In the genomic region with DNA sequence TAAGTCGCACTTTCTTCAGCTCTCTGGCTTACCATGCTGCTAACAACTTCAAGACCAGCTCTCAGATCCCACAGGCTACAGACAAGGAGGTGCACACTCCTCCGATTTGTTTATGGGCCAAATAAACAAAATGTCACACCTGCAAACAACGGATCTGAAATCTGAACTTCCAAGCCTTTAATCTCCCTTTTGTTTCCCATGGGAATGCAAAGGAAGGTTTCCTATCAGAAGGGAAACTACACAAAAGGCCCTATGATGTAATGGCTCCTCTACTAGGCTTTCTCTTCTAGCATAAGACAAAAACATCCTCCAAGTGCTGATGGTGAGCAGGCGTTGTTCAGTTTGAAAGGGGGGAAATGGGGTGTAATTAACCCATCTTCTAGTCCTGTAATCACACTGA, we compare ENCODE assay signal across 18 mouse cellular contexts. TPM values are rescaled to one million over a fixed set of nuclear protein-coding genes. Genes with fewer than 3 reads are reported as not detected.
DNase-seq lines count a peak whose midpoint lies in the region; ATAC-seq and TF ChIP-seq lines count a peak whose summit lies in the region.
"Had no signal": no experiment of that assay in that cellular context is flagged by ENCODE, and none has a peak within 500 bp of the region (broad histone marks: within the 10 kb centered on the region; RNA-seq: fewer than 3 reads in every experiment).

No protein-coding gene starts in this region.

- peaks cover 82% of the 10 kb centered on the region for H3K4me1 ChIP-seq in heart, embryonic 10.5 days
- peaks cover 15% of the 10 kb centered on the region for H3K4me1 ChIP-seq in lung, embryonic 14.5 days (ENCODE audit: insufficient read depth)
- peaks cover 34% of the 10 kb centered on the region for H3K4me1 ChIP-seq in hindbrain, embryonic 10.5 days (replicated peaks)
- H3K4me1 ChIP-seq: megakaryocyte, embryonic 14.5 days had no signal

- H3K27ac ChIP-seq in heart, embryonic 10.5 days = peak overlapping the region; percentile 50
- no peak overlapping the region for H3K27ac ChIP-seq in lung, embryonic 14.5 days (ENCODE audit: low read depth)
- H3K27ac ChIP-seq in hindbrain, embryonic 10.5 days = no peak overlapping the region
- H3K27ac ChIP-seq: left cerebral cortex, adult 2 months; limb, embryonic 10.5 days; liver, embryonic 12.5 days; neural tube, embryonic 13.5 days had no signal

- TF ChIP-seq POLR2A in brain, embryonic 14.5 days (IDR thresholded peaks at IDR 0.05; ENCODE audit: borderline replicate concordance, extremely low read depth, insufficient read depth, insufficient read length, poor library complexity, severe bottlenecking) = no peak

- intact Hi-C loops in heart, postnatal 14 days (cut with DNase I) = loop anchor here (5.0 kb wide), 1 partner anchor 58 kb away; no protein-coding TSS in a partner anchor

- no peak for ATAC-seq in lung, embryonic 14.5 days (ENCODE audit: insufficient read depth)
- ATAC-seq: liver, embryonic 12.5 days had no signal

- no peaks in the 10 kb centered on the region for H3K36me3 ChIP-seq in heart, embryonic 10.5 days
- H3K36me3 ChIP-seq in lung, embryonic 14.5 days (ENCODE audit: insufficient read depth) = no peaks in the 10 kb centered on the region
- peaks cover 4% of the 10 kb centered on the region for H3K36me3 ChIP-seq in hindbrain, embryonic 10.5 days
- H3K36me3 ChIP-seq: liver, embryonic 12.5 days had no signal

- no peak overlapping the region for H3K9ac ChIP-seq in lung, embryonic 14.5 days
- H3K9ac ChIP-seq: liver, embryonic 12.5 days; neural tube, embryonic 13.5 days had no signal

- WGBS in heart, embryonic 10.5 days = 26% methylated on average over 4 of the region's 4 CpGs
- WGBS in lung, embryonic 14.5 days = 23% methylated on average over 4 of the region's 4 CpGs
- 35% methylated on average over 4 of the region's 4 CpGs for WGBS in hindbrain, embryonic 10.5 days

- no peak overlapping the region for H3K4me2 ChIP-seq in lung, embryonic 14.5 days
- H3K4me2 ChIP-seq: liver, embryonic 12.5 days had no signal

- no peaks in the 10 kb centered on the region for H3K27me3 ChIP-seq in heart, embryonic 10.5 days (ENCODE audit: insufficient read depth, poor library complexity, severe bottlenecking)
- no peaks in the 10 kb centered on the region for H3K27me3 ChIP-seq in lung, embryonic 14.5 days (ENCODE audit: insufficient read depth, low read length)
- H3K27me3 ChIP-seq in hindbrain, embryonic 10.5 days (ENCODE audit: insufficient read depth, poor library complexity, severe bottlenecking) = no peaks in the 10 kb centered on the region
- H3K27me3 ChIP-seq: neural tube, embryonic 13.5 days had no signal

- no peaks in the 10 kb centered on the region for H3K9me3 ChIP-seq in heart, embryonic 10.5 days
- H3K9me3 ChIP-seq in lung, embryonic 14.5 days (ENCODE audit: low read depth, low read length) = no peaks in the 10 kb centered on the region
- H3K9me3 ChIP-seq in hindbrain, embryonic 10.5 days = no peaks in the 10 kb centered on the region
- H3K9me3 ChIP-seq: limb, embryonic 10.5 days; liver, embryonic 12.5 days; megakaryocyte, embryonic 14.5 days; neural tube, embryonic 13.5 days had no signal

- no peak for TF ChIP-seq CTCF in lung, embryonic 14.5 days (IDR thresholded peaks at IDR 0.05; ENCODE audit: low read depth)
- no peak for TF ChIP-seq CTCF in brain, embryonic 14.5 days (IDR thresholded peaks at IDR 0.05; ENCODE audit: borderline replicate concordance, extremely low read depth, insufficient read depth, insufficient read length)

- no peak overlapping the region for H3K4me3 ChIP-seq in heart, embryonic 10.5 days
- no peak overlapping the region for H3K4me3 ChIP-seq in lung, embryonic 14.5 days (ENCODE audit: low read depth, low read length)
- no peak overlapping the region for H3K4me3 ChIP-seq in hindbrain, embryonic 10.5 days
- H3K4me3 ChIP-seq: left cerebral cortex, adult 2 months; limb, embryonic 10.5 days; liver, embryonic 12.5 days; megakaryocyte, embryonic 14.5 days; neural tube, embryonic 13.5 days had no signal

- DNase-seq in heart, embryonic 10.5 days (ENCODE audit: low spot score) = no peak
- DNase-seq in heart, postnatal 14 days = no peak
- DNase-seq in lung, embryonic 14.5 days = peak; percentile 23
- no peak for DNase-seq in lung, postnatal 14 days
- peak; percentile 52 for DNase-seq in brain, embryonic 14.5 days (ENCODE audit: low read depth)
- peak; percentile 29 for DNase-seq in naive thymus-derived CD4-positive, alpha-beta T cell, adult 2 months (ENCODE audit: low read depth)
- no peak for DNase-seq in hindbrain, embryonic 10.5 days (ENCODE audit: low spot score)
- DNase-seq: adrenal gland, postnatal 10 days; cerebellum, adult 11-12 months; cerebellum, postnatal 25 days; kidney, postnatal 14 days; lung, postnatal 10 days; right cerebral cortex, postnatal 14 days had no signal

RNA-seq across cellular contexts. Expression of gene Stk39, which starts 37.1 kb away (rescaled TPM):
- 45.2 and 51.3 TPM in 2 replicates for polyA plus RNA-seq in heart, embryonic 10.5 days (2016; fragmentation: Nextera tagmentation; extraction: Ambion mirVana)
- 100 to 1,000 TPM in 1 of 2 experiments, 10 to 100 TPM in 1; 95.6 to 106 TPM for total RNA-seq in heart, postnatal 14 days (2021)
- 27.6 and 28.0 TPM in 2 replicates for polyA plus RNA-seq in lung, embryonic 14.5 days (2014; fragmentation: Nextera tagmentation; extraction: Ambion mirVana)
- 19.5 and 27.7 TPM in 2 replicates for polyA plus RNA-seq in brain, embryonic 14.5 days (2012; rRNA removed)
- 34.8 and 37.3 TPM in 2 replicates for polyA plus RNA-seq in hindbrain, embryonic 10.5 days (2016; fragmentation: Nextera tagmentation; extraction: Ambion mirVana)

Comparison
In these comparisons a context has a peak if more than half of its experiments do, and no peak if none do; other contexts are left out.
1. DNase-seq: peak in lung, embryonic 14.5 days (single experiment), brain, embryonic 14.5 days (single experiment) and naive thymus-derived CD4-positive, alpha-beta T cell, adult 2 months (single experiment); none in heart, embryonic 10.5 days (single experiment), heart, postnatal 14 days (0 of 2), lung, postnatal 14 days (single experiment) and hindbrain, embryonic 10.5 days (single experiment).